Mouse (Mus musculus): ENCODE measurements around the gene Nek8. TPM values are rescaled to one million over a fixed set of nuclear protein-coding genes. Genes with fewer than 3 reads are reported as not detected.
A peak's percentile ranks its signal among the peaks of the same experiment; 100 is the strongest.

Nek8 gene
- polyA plus RNA-seq, 1 experiment from 2014 or later = 13.7 TPM

GRCm38 (mm10) chr11:78163681-78164603 lies 12.5 kb downstream of the Nek8 start:
- Histone ChIP-seq H3K27me3 (replicated peaks) (no peaks in the 10 kb centered on the region), H3K4me3 (peak overlapping the region; percentile 97), H3K4me2 (peak overlapping the region; percentile 100), H3K9ac (peak overlapping the region; percentile 99), H3K36me3 (peaks cover 52% of the 10 kb centered on the region), H3K9me3 (replicated peaks) (no peaks in the 10 kb centered on the region), H3K27ac (peak overlapping the region; percentile 93), H3K4me1 (peaks cover 89% of the 10 kb centered on the region)
- ATAC-seq = no peak
- 2% methylated on average over 22 of the region's 22 CpGs for WGBS (ENCODE audit: insufficient replicate concordance)

- Histone ChIP-seq H3K36me3 (peaks cover 61% of the 10 kb centered on the region), H3K9me3 (replicated peaks) (no peaks in the 10 kb centered on the region), H3K4me2 (peak overlapping the region; percentile 100), H3K27ac (peak overlapping the region; percentile 93), H3K9ac (peak overlapping the region; percentile 99), H3K27me3 (replicated peaks) (no peaks in the 10 kb centered on the region), H3K4me1 (peaks cover 80% of the 10 kb centered on the region), H3K4me3 (peak overlapping the region; percentile 97)
- ATAC-seq = no peak
- WGBS (ENCODE audit: insufficient replicate concordance) = 85% methylated on average over 2 of the region's 2 CpGs
Observed at GRCm38 (mm10) chr11:78163045-78163444, 13.4 kb downstream of the Nek8 start.

GRCm38 (mm10) chr11:78162504-78162903 lies 14.0 kb downstream of the Nek8 start:
- Histone ChIP-seq H3K4me1 (peaks cover 79% of the 10 kb centered on the region), H3K36me3 (peaks cover 64% of the 10 kb centered on the region), H3K9me3 (replicated peaks) (no peaks in the 10 kb centered on the region), H3K27me3 (replicated peaks) (no peaks in the 10 kb centered on the region), H3K27ac (peak overlapping the region; percentile 93), H3K4me3 (peak overlapping the region; percentile 97; the same call in 1 of the 2 replicates), H3K9ac (peak overlapping the region; percentile 99), H3K4me2 (peak overlapping the region; percentile 100)
- no peak for ATAC-seq
- WGBS (ENCODE audit: insufficient replicate concordance) = 76% methylated on average over 6 of the region's 6 CpGs

GRCm38 (mm10) chr11:78161968-78162367 lies 14.5 kb downstream of the Nek8 start:
- no peaks in the 10 kb centered on the region for H3K27me3 ChIP-seq (replicated peaks)
- no peak for ATAC-seq
- 61% methylated on average over 4 of the region's 4 CpGs for WGBS (ENCODE audit: insufficient replicate concordance)
- peak overlapping the region; percentile 100 for H3K4me2 ChIP-seq
- peak overlapping the region; percentile 97; the same call in 1 of the 2 replicates for H3K4me3 ChIP-seq
- H3K4me1 ChIP-seq = peaks cover 75% of the 10 kb centered on the region
- peaks cover 65% of the 10 kb centered on the region for H3K36me3 ChIP-seq
- no peaks in the 10 kb centered on the region for H3K9me3 ChIP-seq (replicated peaks)
- H3K27ac ChIP-seq = peak overlapping the region; percentile 49
- peak overlapping the region; percentile 99 for H3K9ac ChIP-seq

GRCm38 (mm10) chr11:78161169-78161568 lies 15.3 kb downstream of the Nek8 start:
- H3K4me3 ChIP-seq = no peak overlapping the region
- H3K36me3 ChIP-seq = peaks cover 70% of the 10 kb centered on the region
- peak overlapping the region; percentile 41 for H3K27ac ChIP-seq
- no peaks in the 10 kb centered on the region for H3K9me3 ChIP-seq (replicated peaks)
- H3K9ac ChIP-seq = 0 out of 2 replicates have a peak overlapping the region, but pooled peaks have one; percentile 99
- ATAC-seq = no peak
- H3K4me1 ChIP-seq = peaks cover 67% of the 10 kb centered on the region
- no peaks in the 10 kb centered on the region for H3K27me3 ChIP-seq (replicated peaks)
- WGBS (ENCODE audit: insufficient replicate concordance) = 83% methylated on average over 14 of the region's 14 CpGs
- no peak overlapping the region for H3K4me2 ChIP-seq

GRCm38 (mm10) chr11:78160675-78161074 lies 15.8 kb downstream of the Nek8 start:
- no peaks in the 10 kb centered on the region for H3K9me3 ChIP-seq (replicated peaks)
- no peak overlapping the region for H3K9ac ChIP-seq
- no peaks in the 10 kb centered on the region for H3K27me3 ChIP-seq (replicated peaks)
- peak overlapping the region; percentile 41; the same call in 1 of the 2 replicates for H3K27ac ChIP-seq
- no peak overlapping the region for H3K4me3 ChIP-seq
- H3K4me1 ChIP-seq = peaks cover 62% of the 10 kb centered on the region
- H3K36me3 ChIP-seq = peaks cover 74% of the 10 kb centered on the region
- ATAC-seq = no peak
- no peak overlapping the region for H3K4me2 ChIP-seq
- 81% methylated on average over 3 of the region's 3 CpGs for WGBS (ENCODE audit: insufficient replicate concordance)

GRCm38 (mm10) chr11:78160171-78160570 lies 16.3 kb downstream of the Nek8 start:
- Histone ChIP-seq H3K36me3 (peaks cover 79% of the 10 kb centered on the region), H3K27ac (peak overlapping the region; percentile 41; the same call in 1 of the 2 replicates), H3K9ac (no peak overlapping the region), H3K4me1 (peaks cover 60% of the 10 kb centered on the region), H3K4me2 (no peak overlapping the region), H3K4me3 (no peak overlapping the region), H3K27me3 (replicated peaks) (no peaks in the 10 kb centered on the region), H3K9me3 (replicated peaks) (no peaks in the 10 kb centered on the region)
- ATAC-seq = no peak
- WGBS (ENCODE audit: insufficient replicate concordance) = 87% methylated on average over 18 of the region's 18 CpGs

- Histone ChIP-seq H3K36me3 (peaks cover 85% of the 10 kb centered on the region), H3K4me1 (peaks cover 60% of the 10 kb centered on the region), H3K4me2 (no peak overlapping the region)
Observed at GRCm38 (mm10) chr11:78159557-78159956, 16.9 kb downstream of the Nek8 start.

GRCm38 (mm10) chr11:78159096-78159495 lies 17.4 kb downstream of the Nek8 start:
- no peak overlapping the region for H3K4me2 ChIP-seq
- H3K27ac ChIP-seq = 0 out of 2 replicates have a peak overlapping the region, but pooled peaks have one; percentile 28
- H3K27me3 ChIP-seq (replicated peaks) = no peaks in the 10 kb centered on the region
- H3K36me3 ChIP-seq = peaks cover 89% of the 10 kb centered on the region
- WGBS (ENCODE audit: insufficient replicate concordance) = 21% methylated on average over 2 of the region's 2 CpGs
- no peaks in the 10 kb centered on the region for H3K9me3 ChIP-seq (replicated peaks)
- peaks cover 56% of the 10 kb centered on the region for H3K4me1 ChIP-seq
- peak; percentile 71 for ATAC-seq
- H3K9ac ChIP-seq = no peak overlapping the region
- no peak overlapping the region for H3K4me3 ChIP-seq

More at GRCm38 (mm10) chr11:78159557-78159956, 16.9 kb downstream of the Nek8 start:
- H3K4me3 ChIP-seq = no peak overlapping the region
- ATAC-seq = no peak
- H3K9me3 ChIP-seq (replicated peaks) = no peaks in the 10 kb centered on the region
- no peak overlapping the region for H3K9ac ChIP-seq
- 83% methylated on average over 7 of the region's 7 CpGs for WGBS (ENCODE audit: insufficient replicate concordance)
- no peaks in the 10 kb centered on the region for H3K27me3 ChIP-seq (replicated peaks)
- H3K27ac ChIP-seq = peak overlapping the region; percentile 28; the same call in 1 of the 2 replicates

GRCm38 (mm10) chr11:78156156-78156699 lies 20.2 kb downstream of the Nek8 start:
- H3K36me3 ChIP-seq = peaks cover 95% of the 10 kb centered on the region
- 81% methylated on average over 6 of the region's 6 CpGs for WGBS (ENCODE audit: insufficient replicate concordance)
- H3K4me3 ChIP-seq = no peak overlapping the region
- ATAC-seq = no peak
- peaks cover 27% of the 10 kb centered on the region for H3K4me1 ChIP-seq
- H3K9me3 ChIP-seq (replicated peaks) = no peaks in the 10 kb centered on the region
- H3K9ac ChIP-seq = no peak overlapping the region
- no peaks in the 10 kb centered on the region for H3K27me3 ChIP-seq (replicated peaks)
- no peak overlapping the region for H3K27ac ChIP-seq
- no peak overlapping the region for H3K4me2 ChIP-seq

GRCm38 (mm10) chr11:78155674-78156073 lies 20.8 kb downstream of the Nek8 start:
- Histone ChIP-seq H3K4me2 (no peak overlapping the region), H3K36me3 (peaks cover 95% of the 10 kb centered on the region), H3K9ac (no peak overlapping the region), H3K9me3 (replicated peaks) (no peaks in the 10 kb centered on the region), H3K4me1 (peaks cover 22% of the 10 kb centered on the region), H3K27ac (0 out of 2 replicates have a peak overlapping the region, but pooled peaks have one; percentile 24), H3K4me3 (no peak overlapping the region), H3K27me3 (replicated peaks) (no peaks in the 10 kb centered on the region)
- 86% methylated on average over 5 of the region's 5 CpGs for WGBS (ENCODE audit: insufficient replicate concordance)
- ATAC-seq = no peak

GRCm38 (mm10) chr11:78153778-78154177 lies 22.7 kb downstream of the Nek8 start:
- ATAC-seq = no peak
- Histone ChIP-seq H3K4me1 (peaks cover 6% of the 10 kb centered on the region; the same call in 1 of the 2 replicates), H3K9ac (no peak overlapping the region), H3K9me3 (replicated peaks) (no peaks in the 10 kb centered on the region), H3K27ac (no peak overlapping the region), H3K36me3 (peaks cover 92% of the 10 kb centered on the region), H3K27me3 (replicated peaks) (no peaks in the 10 kb centered on the region), H3K4me3 (no peak overlapping the region), H3K4me2 (no peak overlapping the region)
- WGBS (ENCODE audit: insufficient replicate concordance) = 92% methylated on average over 13 of the region's 13 CpGs
